Mouse (Mus musculus) adrenal gland, postnatal 25 days (tissue): ENCODE results near the gene Tuba8. TPM values are rescaled to one million over a fixed set of nuclear protein-coding genes. Genes with fewer than 3 reads are reported as not detected.
A peak's percentile ranks its signal among the peaks of the same experiment; 100 is the strongest.

Experiments
- DNase-seq: peaks from one replicate; pipeline ENCODE4 v3.0.0; 2021; ENCODE audit warnings: mixed read lengths
- total RNA-seq: library from RNA; stranded (reverse); gene quantifications from 2 replicates; pipeline ENCODE4 v1.2.3, GENCODE M21; 2021

Tuba8 gene
- total RNA-seq, 1 experiment from 2014 or later: 5.3 TPM

GRCm38 (mm10) chr6:121228421-121228820 is 17.9 kb downstream of the Tuba8 start:
- DNase-seq: no peak

- no peak for DNase-seq
These were observed 22.2 kb downstream of the Tuba8 start for GRCm38 (mm10) chr6:121232652-121233051.

DNA sequence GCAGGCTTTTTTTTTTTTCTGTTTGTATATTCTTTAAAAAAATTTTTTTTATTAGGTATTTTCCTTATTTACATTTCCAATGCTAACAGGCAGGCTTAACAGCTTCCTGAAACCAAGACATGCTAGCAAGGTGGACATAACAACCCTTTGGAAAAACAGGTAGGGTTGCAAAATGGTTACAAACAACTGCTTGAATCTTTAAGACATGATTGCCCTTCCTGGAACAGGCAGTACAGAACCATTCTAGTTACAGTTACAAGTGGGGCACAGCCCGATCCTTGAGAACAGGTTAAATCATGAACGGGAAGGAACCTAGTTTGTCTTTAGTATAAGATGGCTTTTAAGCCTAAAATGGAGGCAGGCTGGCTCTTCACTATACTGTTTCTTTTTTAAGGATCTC is 25.9 kb downstream of the Tuba8 start:
- DNase-seq: no peak

GRCm38 (mm10) chr6:121238209-121238608 is 27.7 kb downstream of the Tuba8 start:
- no peak for DNase-seq

DNA sequence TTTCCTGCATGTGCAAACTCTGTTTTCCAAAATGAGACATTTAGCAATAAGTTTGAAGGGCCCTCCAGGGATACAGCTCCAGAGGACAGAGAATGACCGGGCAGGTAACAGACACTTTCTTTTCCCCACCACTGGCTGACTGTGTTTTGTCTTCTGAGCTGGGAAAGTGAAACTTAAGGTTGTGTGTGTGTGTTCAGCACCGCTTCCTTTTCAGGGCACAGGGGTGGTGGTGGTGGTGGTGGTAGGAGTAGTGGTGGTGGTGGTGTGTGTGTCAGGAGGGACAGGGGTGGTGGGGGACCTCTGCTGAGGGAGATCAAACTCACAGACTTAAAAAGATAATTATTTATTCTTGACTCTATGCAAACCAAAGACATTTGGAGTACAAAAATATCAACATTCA is 31.3 kb downstream of the Tuba8 start:
- DNase-seq: no peak

- DNase-seq: no peak
These were observed 32.7 kb downstream of the Tuba8 start for GRCm38 (mm10) chr6:121243161-121243560.

DNA sequence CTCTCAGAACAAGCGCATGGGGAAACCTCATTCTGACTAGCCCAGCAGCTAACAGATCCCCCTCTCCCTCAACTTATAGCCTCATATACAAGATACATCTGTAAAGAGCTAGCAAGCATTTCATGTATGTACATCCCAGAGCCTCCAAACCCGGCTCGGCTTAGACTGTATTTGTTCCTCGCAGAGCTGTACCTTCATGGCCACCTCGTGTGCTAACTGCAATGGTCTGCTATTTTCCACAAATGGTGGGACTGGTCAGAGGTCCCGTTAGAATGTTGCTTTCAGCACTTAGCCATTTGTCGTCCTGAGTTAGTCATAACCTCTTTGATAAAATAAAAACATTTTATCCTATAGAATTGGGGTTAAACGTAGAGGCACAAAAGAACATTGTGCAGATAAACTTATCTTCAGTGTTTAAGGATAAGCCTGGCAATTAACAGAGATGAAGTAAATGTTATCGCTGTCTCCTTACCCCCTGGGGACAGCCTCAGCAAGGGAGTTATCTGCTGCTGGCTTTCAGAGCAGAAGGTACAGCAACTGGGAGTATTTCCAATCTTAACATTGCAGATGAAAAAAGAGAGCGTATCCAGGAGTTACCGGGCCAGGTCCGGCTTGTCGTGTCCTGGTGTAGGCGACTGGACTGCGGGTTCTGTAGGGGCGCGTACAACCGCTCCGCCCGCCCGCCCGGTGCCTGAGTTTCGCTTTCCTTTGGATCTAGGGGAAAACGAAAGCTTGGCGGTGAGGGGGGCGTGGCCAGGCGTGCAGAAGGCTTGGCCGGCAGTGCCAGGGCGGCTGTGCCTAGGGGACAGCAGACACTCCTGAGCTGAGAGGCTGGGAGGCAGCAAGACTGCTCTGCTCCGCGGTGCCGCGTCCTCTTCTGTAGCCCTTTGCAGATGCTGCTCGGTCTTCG is 34.9 kb downstream of the Tuba8 start, which contains the start of gene Usp18:
Gene Usp18 (plus strand): TSS at position 780 of the 910 bp plus-strand sequence.
- DNase-seq: peak; percentile 95

DNA sequence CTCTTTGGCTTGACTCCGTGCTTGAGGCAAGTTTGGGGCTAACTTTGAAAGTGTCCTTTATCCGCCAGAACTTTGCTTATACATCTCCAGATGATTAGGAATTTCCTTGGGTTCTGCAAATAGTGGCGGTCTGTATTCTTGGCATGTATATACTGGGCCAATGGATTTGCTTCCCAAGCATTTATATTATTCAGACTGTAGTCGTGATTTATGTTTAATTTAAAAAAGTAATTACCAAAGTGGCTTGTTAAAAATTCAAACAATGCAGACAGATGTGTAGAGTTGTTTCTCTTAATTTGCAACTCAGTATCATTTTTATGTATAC is 35.5 kb downstream of the Tuba8 start:
- DNase-seq: no peak

DNA sequence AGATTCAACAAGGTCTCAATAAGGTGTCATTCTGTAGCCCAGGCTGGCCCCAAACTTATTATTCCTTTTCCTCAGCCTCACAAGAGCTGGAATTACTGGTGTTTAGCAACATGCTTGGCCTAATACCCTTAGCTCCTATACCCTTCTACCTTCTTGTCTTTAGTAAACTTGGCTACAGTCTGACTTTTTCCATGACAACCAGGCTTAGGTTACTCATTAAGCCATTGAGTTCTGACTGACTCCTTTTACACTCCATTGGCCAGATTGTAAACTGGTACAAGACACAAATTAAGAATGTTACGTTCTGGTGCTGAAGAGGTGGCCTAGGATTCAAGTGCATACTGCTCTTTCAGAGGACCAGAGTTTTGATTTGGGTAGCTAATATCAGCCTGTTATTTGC is 39.9 kb downstream of the Tuba8 start:
- no peak for DNase-seq

GRCm38 (mm10) chr6:121251256-121251655 is 40.8 kb downstream of the Tuba8 start:
- no peak for DNase-seq

DNA sequence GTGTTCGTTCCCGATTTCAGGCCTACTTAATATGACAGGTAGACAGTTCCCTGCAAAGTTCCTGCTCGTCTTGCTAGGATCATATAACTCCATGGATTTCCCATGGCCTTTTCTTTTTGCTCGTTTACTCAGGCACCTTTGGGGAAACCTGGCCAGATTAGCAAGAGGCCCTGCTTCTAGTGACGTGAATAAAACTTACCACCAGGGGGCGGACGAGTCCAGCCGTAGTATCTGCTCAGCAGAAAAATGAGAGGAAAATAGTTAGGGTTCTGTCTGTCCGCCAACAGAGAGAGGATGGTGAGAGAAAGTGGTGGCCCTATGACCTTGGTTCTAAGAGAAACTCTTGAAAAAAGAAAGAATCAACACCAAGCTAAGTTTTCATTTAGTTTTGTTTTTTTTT is 50.1 kb downstream of the Tuba8 start:
- DNase-seq: peak; percentile 75

DNA sequence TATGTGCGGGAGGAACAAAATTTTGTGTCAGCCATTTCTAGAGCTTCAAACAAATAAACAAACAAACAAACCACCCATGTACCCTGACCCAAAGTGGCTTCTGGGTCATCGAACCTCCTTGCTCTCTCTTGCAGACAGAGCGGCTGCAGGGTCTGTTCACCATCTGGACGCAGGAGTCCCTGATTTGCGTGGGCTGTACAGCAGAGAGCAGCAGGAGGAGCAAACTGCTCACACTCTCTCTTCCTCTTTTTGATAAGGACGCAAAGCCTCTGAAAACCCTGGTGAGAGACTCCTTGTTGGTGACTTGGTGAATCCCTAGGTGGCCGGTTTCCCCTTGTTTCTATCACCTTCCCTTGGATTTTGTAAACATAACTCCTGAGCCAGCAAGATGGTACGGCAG is 50.7 kb downstream of the Tuba8 start:
- no peak for DNase-seq

DNA sequence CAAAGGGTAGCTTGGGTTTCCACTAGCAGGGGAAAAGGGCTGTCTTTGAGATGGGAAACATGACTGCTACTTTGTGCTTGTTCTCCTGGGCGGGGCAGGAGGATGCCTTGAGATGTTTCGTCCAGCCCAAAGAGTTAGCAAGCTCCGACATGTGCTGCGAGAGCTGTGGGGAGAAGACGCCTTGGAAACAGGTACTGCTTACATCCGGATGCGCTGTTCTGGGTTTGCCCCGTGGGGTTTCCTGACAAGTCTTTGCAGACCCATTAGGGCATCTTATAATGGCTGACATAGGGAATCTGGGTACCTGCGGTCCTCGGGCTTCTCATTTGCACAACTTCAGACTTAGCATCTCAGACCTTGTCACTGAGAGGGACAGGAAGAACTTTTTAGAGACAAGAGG is 51.5 kb downstream of the Tuba8 start:
- no peak for DNase-seq

DNA sequence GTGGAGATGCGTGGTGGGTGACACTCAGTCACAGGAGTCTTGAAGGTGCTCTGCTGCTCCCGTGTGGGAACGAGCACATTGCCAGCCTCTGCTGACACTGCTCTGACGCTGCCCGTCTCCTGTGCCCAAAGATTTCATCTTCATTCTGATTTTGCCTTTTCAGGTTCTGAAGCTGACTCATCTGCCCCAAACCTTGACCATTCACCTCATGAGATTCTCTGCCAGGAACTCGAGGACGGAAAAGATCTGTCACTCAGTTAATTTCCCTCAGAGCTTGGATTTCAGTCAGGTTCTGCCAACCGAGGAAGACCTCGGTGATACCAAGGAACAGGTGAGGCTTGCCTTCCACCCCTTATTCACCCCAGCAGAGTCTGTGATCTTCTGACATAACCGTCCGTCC is 52.0 kb downstream of the Tuba8 start:
- DNase-seq: no peak

- no peak for DNase-seq
These were observed 59.7 kb downstream of the Tuba8 start for GRCm38 (mm10) chr6:121270156-121270555.

GRCm38 (mm10) chr6:121271707-121272074 is 61.2 kb downstream of the Tuba8 start:
- DNase-seq: no peak

DNA sequence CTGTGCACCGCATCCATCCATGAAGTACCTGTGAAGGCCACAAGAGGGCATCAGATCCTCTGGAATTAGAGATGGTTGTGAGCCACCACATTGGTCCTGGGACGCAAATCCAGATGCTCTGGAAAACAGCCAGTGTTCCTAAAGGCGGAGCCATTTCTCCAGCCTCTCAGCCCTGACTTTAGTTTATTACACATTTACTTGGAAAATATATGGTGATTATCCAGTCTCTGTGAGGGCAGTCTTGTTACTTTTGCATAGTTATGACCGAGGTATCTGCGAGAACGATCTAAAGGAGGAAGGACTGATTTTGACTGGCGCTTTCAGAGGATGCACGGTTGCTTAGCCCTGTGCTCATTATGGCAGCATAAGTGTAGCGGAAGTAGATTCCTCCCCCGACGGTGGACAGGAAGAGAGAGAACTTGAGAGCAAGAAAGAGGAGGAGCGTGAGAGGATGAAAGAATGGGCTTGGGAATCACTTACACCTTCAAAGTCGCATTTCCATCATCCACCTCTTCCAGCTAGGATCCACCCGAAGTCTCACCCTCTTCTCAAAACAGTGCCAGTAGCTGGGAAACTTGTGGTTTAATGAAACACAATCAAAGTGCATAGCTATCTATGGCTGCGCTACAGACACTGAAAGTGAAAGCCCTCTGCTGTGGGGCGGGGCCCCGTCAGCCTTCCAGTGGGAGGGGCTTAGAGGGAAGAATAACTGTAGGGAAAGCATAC is 61.7 kb downstream of the Tuba8 start:
- DNase-seq: peak; percentile 74

DNA sequence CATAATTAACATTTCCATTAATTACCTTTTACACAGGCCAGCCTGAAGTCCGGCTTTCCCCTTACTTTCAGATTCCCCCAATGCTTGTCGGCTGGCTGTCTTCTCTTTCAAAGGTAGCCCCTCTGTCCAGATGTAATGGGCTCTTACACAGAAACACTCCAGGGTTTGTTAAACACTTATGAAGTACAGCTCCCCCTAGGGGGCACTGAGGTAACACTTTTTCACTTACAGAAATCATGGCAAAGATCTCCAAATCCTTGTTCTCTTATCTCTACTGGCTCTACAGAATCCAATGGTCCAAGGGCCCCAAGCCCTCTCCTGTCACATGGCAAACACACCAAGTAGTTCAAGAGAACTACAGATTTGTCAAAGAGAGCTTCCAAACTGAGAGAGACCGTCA is 63.9 kb downstream of the Tuba8 start:
- DNase-seq: no peak

Other genes starting within 250 kb of the Tuba8 start
- 65.9 and 72.6 TPM in 2 replicates for gene Mical3, start 79.7 kb upstream of the Tuba8 start, total RNA-seq
- gene Pex26, start 27.0 kb upstream of the Tuba8 start, total RNA-seq: 16.1 and 17.2 TPM in 2 replicates
- gene Usp18, start 35.2 kb downstream of the Tuba8 start, total RNA-seq: 1.4 and 2.2 TPM in 2 replicates
- 1.4 and 2.3 TPM in 2 replicates for gene Slc6a13, start 89.5 kb downstream of the Tuba8 start, total RNA-seq
- 0.36 and 1.1 TPM in 2 replicates for gene Slc6a12, start 132.4 kb downstream of the Tuba8 start, total RNA-seq